Mouse (Mus musculus): ENCODE measurements around the gene Hsd17b1.

The Hsd17b1 gene

DNA sequence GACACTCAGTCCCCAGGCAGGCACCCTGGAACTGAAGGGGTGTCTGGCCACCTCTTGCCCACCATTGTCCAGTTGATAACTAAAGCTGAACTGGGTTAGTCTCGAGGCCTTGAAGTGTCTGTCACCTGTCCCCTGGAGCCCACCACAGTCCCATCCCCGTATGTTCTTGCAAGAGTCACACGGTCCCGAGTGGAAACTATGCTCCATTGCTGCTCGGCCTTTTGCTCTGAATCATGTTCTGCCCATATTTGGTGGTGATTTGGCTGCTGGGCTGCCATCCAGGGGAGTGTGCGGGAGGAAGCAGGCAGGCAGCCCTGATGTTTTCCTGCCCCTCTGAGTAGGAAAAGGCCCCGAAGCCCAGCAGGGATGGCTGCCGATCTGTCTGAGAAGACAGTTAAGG, 18.1 kb upstream of the Hsd17b1 start:
- DNase-seq (ENCODE audit: low spot score): no peak

DNA sequence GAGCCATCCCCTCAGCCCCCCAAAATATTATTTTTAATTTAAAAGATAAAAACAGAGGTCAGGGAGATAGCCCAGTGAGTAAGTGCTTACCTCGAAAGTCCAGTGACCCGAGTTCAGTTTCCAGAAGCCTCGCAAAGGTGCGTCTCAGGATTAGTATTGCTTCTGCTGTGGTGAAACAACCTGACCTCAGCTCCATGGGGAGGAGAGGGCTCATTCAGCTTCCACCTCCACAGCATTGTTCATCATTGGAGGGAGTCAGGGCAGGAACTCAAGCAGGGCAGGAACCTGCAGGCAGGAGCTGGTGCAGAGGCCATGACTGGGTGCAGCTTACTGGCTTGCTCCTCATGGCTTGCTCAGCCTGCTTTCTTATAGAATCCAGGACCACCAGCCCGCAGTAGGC, 17.2 kb upstream of the Hsd17b1 start:
- no peak for DNase-seq (ENCODE audit: low spot score)

DNA sequence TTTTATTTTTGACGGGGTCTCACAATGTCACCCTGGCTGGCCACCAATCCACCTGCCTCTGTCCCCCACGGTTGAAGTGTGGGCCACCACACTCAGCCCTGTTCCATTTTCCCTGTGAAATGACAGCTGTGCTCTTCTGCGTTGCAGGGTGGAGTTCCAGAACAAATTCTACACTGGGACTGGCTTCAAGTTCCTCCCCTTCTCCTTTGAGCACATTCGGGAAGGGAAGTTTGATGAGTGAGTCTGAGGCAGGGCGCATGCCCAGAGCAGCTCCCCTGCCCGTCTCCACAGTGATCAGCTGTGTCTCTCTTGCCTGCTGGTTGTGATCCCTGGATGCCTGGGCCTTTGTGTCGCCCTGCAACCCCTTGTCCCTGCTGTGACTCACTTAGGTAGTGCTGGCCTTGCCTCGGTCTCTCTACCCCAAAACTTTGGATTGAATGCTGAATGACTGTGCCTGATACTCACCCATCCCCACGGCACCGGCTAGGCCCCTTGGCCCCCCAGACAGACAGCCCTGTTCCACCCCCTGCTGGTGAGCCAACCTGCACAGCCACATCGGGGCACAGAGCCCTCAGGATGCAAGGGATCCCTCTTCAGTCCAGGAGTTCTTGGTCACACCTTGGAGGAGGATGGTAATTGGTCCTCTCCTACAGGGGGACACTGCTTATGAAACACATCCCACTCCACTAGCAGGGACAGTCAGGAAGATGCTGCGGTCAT, 15.9 kb upstream of the Hsd17b1 start:
- no peak for DNase-seq (ENCODE audit: low spot score)

DNA sequence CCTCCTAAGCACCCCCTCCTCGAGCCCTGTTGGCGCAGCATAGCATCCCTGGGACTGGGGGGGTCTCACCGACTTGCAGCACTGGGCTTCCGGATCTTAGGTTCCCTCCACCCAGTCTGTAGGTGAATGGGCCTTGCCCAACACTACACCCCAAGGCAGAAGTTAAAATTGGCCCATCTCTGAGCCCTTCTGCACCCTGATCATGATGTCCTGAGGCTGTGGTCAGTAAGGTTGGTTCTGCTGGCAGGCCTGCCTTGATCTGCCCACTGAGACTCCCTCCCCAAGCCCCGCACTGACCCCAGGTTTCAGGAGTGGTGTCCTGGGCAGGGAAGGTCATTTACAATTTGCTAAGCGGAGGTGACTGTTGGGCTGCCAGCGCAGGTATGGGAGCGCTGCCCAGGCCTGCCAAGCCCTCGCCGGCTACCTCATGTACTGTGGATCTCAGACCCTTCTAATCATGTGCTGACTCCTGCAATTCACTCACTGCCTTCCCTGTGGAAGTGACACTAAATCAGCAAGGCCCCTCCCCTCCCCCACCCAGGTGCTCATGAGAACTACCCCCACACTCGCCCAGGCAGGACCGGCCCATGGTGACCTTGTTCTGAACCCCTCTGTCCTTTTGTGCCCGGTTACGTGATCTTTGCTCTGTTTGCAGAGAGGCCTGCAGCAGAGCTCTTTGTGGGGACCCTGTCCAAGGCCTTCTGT, 15.1 kb upstream of the Hsd17b1 start:
- DNase-seq (ENCODE audit: low spot score): no peak

DNA sequence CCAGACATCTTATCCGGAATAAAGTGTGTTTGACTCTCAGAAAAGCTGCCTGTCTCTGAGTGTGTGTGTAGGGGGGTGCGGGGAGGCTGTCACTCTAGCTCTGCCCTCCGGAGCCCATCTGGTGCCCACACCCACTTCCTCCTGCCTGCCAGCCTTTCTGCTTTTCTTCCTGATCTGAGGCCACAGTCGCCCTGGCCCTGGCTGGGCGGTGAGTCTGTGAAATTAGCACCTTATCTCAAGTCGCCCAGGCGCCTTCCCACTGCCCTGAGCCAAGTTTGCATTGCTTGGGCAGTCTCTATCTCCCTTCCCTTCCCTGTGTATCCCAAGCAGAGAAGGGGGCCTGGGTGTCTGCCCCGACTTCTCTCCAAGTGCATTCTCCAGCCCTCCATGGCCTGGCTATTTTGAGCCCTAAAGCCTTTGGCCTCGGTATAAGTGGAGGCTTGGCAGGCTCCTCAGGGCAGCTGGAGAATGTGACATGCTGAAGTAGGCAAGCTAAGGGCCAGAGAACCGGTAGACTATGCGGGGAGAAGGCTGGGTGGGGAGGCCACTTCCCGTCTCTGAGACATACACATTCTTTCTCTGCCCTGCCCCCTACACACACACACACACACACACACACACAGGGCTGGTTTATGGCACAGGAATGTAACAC, 14.4 kb upstream of the Hsd17b1 start:
- DNase-seq (ENCODE audit: low spot score): peak; percentile 89

DNA sequence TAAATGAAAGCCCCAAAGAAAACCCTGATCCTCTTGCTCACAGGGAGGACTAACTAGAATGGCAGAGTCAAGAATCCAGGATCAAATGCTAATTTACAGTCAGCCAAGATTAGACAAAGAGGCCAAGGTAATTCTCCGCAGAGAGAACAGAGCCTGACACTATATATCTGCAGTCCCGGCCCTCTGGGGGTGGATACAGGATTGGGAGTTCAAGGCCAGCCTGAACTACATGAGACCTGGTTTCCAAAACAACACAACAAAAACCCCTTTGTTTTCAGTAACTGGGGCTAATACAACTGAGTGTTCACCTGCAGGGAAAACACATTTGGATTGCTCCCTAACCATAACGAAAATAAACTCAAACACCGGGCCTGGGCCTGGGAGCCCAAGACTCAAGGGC, 13.7 kb upstream of the Hsd17b1 start:
- no peak for DNase-seq (ENCODE audit: low spot score)

DNA sequence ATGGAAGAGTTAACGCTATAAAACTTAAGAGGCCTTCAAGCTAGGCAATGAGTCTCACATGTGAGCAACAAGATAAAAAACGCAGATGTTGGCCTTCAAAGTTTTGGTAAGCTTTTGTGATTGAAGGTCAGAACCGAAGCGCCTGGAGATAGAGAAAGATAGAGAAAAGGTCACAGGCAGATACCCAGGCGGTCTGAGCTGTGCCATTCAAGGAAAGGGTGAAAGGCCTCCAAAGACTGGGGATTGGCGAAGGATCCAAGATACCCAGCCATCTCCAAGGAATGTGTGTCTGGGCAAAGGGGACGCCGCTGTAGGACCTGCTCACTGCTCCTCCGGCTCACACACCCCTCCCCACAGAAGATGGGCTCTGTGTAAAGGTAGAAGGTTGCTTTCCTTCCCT, 13.2 kb upstream of the Hsd17b1 start:
- no peak for DNase-seq (ENCODE audit: low spot score)

DNA sequence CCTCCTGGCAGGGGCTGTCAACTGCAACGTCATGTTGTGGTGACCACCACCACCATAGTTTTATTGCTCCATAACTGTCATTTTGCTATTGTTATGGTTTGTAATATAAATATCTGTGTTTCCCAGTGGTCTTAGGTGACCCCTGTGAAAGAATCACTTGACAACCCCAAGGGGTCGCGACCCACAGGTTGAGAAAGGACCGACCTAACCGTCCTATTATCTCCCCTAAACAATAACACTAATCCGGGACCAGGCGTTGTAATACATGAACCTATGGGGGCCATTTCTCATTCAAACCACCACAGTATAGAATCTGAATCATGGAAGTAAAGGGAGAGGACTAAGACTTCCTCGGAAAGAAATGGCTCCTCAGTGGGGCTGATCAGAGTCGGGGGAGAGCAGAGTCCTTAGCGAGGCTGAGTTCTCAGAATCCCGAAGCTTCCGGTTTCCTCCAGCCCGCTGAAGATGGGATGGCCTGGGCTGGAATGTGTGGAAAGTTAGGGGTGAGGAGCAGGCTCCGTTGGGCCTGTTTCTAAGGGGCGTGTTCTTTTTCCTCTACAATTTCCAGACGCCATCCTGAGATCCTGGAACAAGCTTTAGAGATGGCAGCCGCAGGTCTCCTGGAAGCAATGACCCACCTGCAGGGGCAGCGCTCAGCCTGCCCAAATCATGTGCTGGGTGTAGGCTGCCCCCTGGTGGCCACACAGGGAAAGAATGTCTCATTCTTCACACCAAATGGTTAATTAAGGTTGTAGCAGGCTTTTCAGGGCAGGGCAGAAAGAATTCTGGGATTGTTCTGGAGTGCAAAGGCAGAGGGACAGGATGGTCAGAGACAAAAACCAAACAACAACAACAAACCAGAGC, 11.4 kb upstream of the Hsd17b1 start:
- DNase-seq (ENCODE audit: low spot score): peak; percentile 72

DNA sequence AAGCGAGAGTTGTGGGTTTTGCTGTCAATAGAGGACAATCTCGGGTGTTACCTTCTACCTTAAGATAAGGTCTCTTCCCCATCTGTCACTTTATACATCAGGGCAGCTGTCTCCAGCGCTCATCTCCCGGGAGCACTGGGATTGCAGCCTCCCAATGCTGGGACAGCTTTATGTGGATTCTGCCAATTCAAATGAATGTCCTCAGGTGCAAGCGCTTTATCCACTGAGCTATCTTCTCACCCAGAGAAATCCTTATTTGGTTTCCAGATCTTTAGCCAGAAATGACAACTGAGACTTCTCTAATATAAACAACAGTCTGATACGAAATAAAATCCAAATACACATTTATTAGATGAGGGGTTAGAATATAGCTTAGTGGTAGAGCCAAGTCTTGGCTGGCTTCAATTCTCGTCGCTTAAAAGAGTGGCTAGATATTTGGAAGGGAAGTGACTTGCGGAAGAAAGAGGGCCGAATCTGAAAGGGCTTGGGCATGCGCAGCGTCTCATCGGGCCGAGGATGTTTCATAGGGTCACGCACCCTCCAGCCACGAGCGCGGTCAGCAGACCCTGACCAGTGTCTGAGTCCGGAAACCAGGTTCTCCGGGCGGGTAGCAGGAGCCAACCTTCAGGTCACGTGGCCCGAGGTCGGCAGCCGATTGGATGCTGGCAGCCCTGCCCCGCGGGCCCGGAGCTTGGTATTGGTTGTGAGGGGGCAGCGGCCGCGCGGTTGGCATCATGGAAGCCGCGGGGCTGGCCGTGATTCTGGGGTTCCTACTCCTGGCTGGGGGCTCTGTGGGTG, 8.6 kb upstream of the Hsd17b1 start, which contains the start of gene Naglu:
Naglu (plus strand) TSS at position 622 of the 798 bp plus-strand sequence.
- peak; percentile 82 for DNase-seq (ENCODE audit: low spot score)

DNA sequence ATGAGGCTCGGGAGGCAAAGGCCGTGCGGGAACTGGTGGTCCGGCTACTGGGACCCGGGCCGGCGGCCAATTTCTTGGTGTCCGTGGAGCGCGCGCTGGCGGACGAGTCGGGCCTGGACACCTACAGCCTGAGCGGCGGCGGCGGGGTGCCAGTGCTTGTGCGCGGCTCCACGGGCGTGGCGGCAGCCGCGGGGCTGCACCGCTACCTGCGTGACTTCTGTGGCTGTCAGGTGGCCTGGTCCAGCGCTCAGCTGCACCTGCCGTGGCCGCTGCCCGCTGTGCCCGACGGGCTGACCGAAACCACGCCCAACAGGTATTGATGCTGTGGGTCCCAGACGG, 8.1 kb upstream of the Hsd17b1 start:
- no peak for DNase-seq (ENCODE audit: low spot score)

DNA sequence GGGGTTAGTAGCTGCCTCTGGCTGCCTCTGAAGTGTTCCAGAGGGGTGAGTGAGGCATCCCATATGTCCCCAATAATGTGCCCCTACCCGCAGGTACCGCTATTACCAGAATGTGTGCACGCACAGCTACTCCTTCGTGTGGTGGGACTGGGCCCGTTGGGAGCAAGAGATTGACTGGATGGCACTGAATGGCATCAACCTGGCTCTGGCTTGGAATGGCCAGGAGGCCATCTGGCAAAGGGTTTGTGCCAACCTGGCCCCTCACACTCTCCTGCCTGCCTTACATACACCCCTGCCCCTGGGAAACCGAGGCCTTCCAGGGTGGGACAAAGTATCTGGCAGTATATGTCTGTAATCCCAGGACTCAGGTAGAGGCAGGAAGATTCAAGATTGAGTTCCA, 7.2 kb upstream of the Hsd17b1 start:
- DNase-seq (ENCODE audit: low spot score): no peak

DNA sequence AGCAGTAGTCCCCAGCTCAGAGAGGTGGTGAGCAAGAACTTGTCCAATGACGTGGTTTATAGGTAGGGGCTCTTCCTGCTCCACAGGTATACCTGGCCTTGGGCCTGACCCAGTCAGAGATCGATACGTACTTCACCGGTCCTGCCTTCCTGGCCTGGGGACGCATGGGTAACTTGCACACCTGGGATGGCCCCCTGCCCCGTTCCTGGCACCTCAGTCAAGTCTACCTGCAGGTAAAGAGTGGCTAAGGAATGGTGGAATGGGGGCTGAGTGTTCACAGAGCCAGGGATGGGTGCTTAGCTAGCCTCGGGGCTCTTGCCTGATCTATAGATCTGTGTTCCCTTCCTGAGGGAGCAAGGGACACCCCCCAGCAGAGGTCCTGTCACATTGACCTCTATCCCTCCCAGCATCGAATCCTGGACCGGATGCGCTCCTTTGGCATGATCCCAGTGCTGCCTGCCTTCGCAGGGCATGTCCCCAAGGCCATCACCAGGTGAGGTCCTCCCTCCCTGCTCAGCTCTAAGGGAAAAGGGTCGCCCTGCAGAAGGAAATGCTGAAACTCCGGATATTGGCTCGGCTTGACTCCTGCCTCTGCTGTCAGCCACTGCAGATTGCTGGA, 6.3 kb upstream of the Hsd17b1 start:
- no peak for DNase-seq (ENCODE audit: low spot score)

DNA sequence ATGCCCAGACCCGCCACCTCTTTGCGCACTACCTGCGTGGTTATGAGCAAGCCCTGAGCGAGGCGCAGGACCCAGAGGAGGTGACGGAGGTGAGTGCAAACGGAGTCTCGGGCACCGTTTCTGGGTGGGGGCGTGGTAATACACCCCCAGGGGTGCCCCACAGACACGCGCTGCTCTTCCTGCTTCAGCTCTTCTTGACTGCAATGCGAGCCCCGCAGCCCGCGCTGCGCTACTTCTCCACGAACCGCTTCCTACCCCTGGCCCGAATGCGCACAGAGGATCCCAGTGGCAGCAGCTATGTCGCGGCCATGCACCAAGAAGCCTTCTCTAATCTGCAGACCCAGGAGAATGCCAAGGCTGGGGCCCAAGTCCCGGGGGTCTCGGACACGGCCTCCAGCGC, 1.5 kb downstream of the Hsd17b1 start:
- no peak for DNase-seq (ENCODE audit: low spot score)

DNA sequence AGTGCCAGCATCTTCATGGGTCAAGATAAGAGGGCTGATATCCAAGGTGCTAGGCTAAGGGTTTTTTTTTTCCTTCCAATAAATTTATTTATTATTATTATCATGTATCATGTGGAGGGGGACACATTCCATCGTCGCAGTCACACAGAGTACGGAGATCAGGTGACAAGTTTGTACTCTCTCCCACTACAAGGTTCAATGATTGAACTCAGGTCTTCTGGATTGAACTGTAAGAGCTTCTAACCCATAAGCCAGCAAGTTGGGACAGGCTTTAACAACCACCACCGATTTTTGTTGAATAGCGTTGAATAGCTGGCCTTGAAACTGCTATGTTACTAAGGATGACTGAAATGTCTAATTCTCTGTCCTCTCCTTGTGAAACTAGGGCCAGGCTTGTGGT, 2.2 kb downstream of the Hsd17b1 start:
- DNase-seq (ENCODE audit: low spot score): no peak

DNA sequence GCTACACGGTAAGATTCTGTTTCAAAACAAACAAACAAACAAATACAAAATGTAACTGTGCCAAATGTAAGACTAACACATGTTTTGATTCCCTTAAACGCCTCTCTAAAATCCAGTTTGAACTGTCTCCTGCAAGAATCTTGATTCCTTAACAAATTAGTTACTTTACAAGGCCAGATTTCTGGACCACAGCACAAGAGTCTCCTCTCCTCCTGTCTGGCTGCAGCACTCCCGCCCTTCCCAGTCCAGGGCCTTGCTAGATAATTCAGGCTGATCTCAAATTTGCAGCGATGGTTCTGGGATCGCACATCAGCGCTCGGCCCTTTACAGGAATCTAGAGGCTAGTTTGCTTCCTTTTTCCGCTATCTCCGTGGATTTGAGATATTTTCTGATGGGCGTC, 3.4 kb downstream of the Hsd17b1 start:
- no peak for DNase-seq (ENCODE audit: low spot score)

DNA sequence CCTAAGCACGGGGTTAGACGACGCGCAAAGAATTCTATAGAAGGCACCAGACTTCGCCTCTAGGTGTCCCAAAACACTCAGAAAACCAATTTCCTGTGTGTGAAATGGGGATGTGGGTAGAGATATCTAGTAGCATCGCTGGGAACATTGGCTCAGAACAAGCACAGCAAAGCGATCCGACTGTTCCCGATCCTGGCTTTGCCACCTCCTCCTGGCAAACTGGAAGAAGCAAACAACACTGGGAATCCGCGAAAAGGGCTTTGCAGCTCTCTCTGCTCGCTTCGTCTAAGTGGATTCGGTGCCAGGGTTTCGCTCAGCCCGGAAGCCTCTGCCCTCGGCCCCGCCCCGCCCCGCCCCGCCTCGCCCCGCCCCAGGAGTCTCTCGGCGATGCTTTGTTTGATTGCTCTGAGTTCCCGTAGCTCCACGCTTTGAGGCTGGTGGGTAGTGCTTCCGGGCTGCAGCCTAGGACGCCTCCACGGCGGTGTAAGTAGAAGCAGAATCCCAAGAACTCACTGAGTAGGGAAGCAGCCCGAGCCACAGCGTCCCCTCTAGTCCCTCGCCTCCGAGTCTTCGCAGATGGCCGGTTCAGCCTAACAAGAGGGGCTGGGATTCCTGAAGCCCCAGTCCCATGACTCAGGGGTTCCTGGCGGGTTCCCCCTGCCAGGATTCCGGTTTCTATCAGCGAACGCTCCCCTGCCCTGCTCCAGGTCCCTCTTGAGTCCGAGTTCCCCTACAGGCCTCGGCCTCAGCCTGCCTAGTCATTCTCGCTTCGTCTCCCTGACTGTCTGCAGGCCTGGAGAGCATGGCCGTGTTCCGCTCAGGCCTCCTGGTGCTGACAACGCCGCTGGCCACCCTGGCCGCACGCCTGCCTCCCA, 4.2 kb downstream of the Hsd17b1 start, which contains the start of gene Coasy:
Coasy (plus strand) TSS at position 358 of the 875 bp plus-strand sequence.
- peak; percentile 86 for DNase-seq (ENCODE audit: low spot score)

DNA sequence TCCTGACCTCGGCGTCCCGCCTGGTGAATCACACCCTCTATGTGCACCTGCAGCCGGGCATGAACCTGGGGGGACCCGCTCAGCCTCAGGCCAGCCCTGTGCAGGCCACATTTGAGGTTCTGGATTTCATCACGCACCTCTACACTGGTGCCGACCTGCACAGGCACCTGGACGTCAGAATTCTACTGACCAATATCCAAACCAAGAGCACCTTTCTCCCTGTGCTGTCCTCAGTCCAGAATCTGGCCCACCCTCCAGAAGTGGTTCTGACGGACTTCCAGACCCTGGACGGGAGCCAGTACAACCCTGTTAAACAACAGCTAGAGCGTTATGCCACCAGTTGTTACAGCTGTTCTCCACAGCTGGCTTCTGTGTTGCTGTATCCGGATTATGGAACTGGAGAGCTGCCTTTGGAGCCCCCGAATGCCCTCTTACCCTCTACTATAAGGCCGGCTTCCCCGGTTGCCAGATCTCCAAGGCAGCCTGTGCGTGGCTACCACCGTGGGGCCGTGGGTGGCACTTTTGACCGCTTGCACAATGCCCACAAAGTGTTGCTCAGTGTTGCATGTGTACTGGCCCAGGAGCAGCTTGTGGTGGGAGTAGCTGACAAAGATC, 5.0 kb downstream of the Hsd17b1 start:
- DNase-seq (ENCODE audit: low spot score): no peak

DNA sequence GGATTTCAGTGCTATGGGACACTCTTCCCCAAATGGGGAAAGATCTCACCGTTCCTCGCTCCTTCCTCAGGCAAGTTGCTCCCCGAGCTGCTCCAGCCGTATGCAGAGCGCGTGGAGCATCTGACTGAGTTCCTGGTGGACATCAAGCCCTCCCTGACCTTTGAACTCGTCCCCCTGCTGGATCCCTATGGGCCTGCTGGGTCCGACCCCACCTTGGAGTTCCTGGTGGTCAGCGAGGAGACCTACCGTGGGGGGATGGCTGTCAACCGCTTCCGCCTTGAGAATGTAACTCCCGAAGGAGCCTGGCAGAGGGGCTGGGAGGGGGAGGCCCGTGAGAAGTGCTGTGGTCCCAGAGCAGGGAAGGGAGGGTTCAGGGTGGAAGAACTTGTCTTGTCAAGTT, 6.0 kb downstream of the Hsd17b1 start:
- no peak for DNase-seq (ENCODE audit: low spot score)

DNA sequence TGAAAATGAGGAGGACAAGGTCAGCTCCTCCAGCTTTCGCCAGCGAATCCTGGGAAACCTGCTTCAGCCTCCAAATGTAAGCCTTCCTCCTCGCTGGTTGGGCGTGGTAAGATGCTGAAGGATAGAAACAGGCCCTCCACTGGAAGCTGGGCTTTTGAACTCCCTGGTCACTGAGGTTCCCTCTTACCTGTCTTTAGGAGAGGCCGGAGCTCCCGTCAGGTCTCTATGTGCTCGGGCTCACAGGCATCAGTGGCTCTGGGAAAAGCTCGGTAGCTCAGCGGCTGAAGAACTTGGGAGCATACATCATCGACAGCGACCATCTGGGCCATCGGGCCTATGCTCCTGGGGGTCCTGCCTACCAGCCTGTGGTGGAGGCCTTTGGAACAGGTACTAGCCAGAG, 6.6 kb downstream of the Hsd17b1 start:
- DNase-seq (ENCODE audit: low spot score): no peak
